Mouse (Mus musculus): Measurements from ENCODE around the gene Lama2. TPM values are rescaled to one million over a fixed set of nuclear protein-coding genes. Genes with fewer than 3 reads are reported as not detected.
A peak's percentile ranks its signal among the peaks of the same experiment; 100 is the strongest.

Gene Lama2
- polyA plus RNA-seq, 1 experiment from 2014 or later: 3.5 TPM

- Histone ChIP-seq H3K27me3 (replicated peaks; ENCODE audit: control insufficient read depth, insufficient read depth, low read length) (no peaks in the 10 kb centered on the region), H3K4me3 (replicated peaks; ENCODE audit: low read length) (no peak overlapping the region), H3K4me2 (ENCODE audit: low read length) (no peak overlapping the region), H3K9me3 (ENCODE audit: control insufficient read depth, low read length) (no peaks in the 10 kb centered on the region), H3K36me3 (ENCODE audit: control insufficient read depth, insufficient read depth) (no peaks in the 10 kb centered on the region), H3K9ac (replicated peaks; ENCODE audit: low read depth, low read length) (no peak overlapping the region), H3K27ac (ENCODE audit: low read length) (no peak overlapping the region), H3K4me1 (replicated peaks; ENCODE audit: control insufficient read depth, insufficient read depth, low read length) (no peaks in the 10 kb centered on the region)
- WGBS: 90% methylated on average over 2 of the region's 2 CpGs
- ATAC-seq: 0 out of 2 replicates have a peak, but pooled peaks have one; percentile 23
Observed at GRCm38 (mm10) chr10:27162364-27162763, 457.2 kb downstream of the Lama2 start.

- H3K27ac ChIP-seq (ENCODE audit: low read length): no peak overlapping the region
- H3K4me2 ChIP-seq (ENCODE audit: low read length): no peak overlapping the region
- no peak overlapping the region for H3K9ac ChIP-seq (replicated peaks; ENCODE audit: low read depth, low read length)
- H3K36me3 ChIP-seq (ENCODE audit: control insufficient read depth, insufficient read depth): no peaks in the 10 kb centered on the region
- no peaks in the 10 kb centered on the region for H3K27me3 ChIP-seq (replicated peaks; ENCODE audit: control insufficient read depth, insufficient read depth, low read length)
- WGBS: 92% methylated on average over 3 of the region's 3 CpGs
- no peak overlapping the region for H3K4me3 ChIP-seq (replicated peaks; ENCODE audit: low read length)
- no peak for ATAC-seq
- no peaks in the 10 kb centered on the region for H3K4me1 ChIP-seq (replicated peaks; ENCODE audit: control insufficient read depth, insufficient read depth, low read length)
- H3K9me3 ChIP-seq (ENCODE audit: control insufficient read depth, low read length): no peaks in the 10 kb centered on the region
Observed at GRCm38 (mm10) chr10:27150220-27150619, 469.3 kb downstream of the Lama2 start.

GRCm38 (mm10) chr10:27140422-27140821, 479.1 kb downstream of the Lama2 start:
- Histone ChIP-seq H3K4me1 (replicated peaks; ENCODE audit: control insufficient read depth, insufficient read depth, low read length) (peaks cover 2% of the 10 kb centered on the region; the same call in 1 of the 2 replicates), H3K36me3 (ENCODE audit: control insufficient read depth, insufficient read depth) (no peaks in the 10 kb centered on the region), H3K4me2 (ENCODE audit: low read length) (no peak overlapping the region), H3K27ac (ENCODE audit: low read length) (no peak overlapping the region), H3K9ac (replicated peaks; ENCODE audit: low read depth, low read length) (no peak overlapping the region), H3K9me3 (ENCODE audit: control insufficient read depth, low read length) (no peaks in the 10 kb centered on the region), H3K4me3 (replicated peaks; ENCODE audit: low read length) (no peak overlapping the region), H3K27me3 (replicated peaks; ENCODE audit: control insufficient read depth, insufficient read depth, low read length) (no peaks in the 10 kb centered on the region)
- 16% methylated on average over 3 of the region's 3 CpGs for WGBS
- ATAC-seq: 0 out of 2 replicates have a peak, but pooled peaks have one; percentile 23

- Histone ChIP-seq H3K4me1 (replicated peaks; ENCODE audit: control insufficient read depth, insufficient read depth, low read length) (peaks cover 8% of the 10 kb centered on the region; the same call in 1 of the 2 replicates), H3K9ac (replicated peaks; ENCODE audit: low read depth, low read length) (no peak overlapping the region), H3K27ac (ENCODE audit: low read length) (no peak overlapping the region), H3K36me3 (ENCODE audit: control insufficient read depth, insufficient read depth) (no peaks in the 10 kb centered on the region), H3K4me3 (replicated peaks; ENCODE audit: low read length) (no peak overlapping the region), H3K9me3 (ENCODE audit: control insufficient read depth, low read length) (no peaks in the 10 kb centered on the region), H3K27me3 (replicated peaks; ENCODE audit: control insufficient read depth, insufficient read depth, low read length) (no peaks in the 10 kb centered on the region), H3K4me2 (ENCODE audit: low read length) (no peak overlapping the region)
- ATAC-seq: no peak
- 97% methylated on average over 1 of the region's 1 CpGs for WGBS
Observed at GRCm38 (mm10) chr10:27135768-27136167, 483.8 kb downstream of the Lama2 start.

GRCm38 (mm10) chr10:27133135-27133534, 486.4 kb downstream of the Lama2 start:
- Histone ChIP-seq H3K4me2 (ENCODE audit: low read length) (no peak overlapping the region), H3K9me3 (ENCODE audit: control insufficient read depth, low read length) (no peaks in the 10 kb centered on the region), H3K36me3 (ENCODE audit: control insufficient read depth, insufficient read depth) (no peaks in the 10 kb centered on the region), H3K9ac (replicated peaks; ENCODE audit: low read depth, low read length) (no peak overlapping the region), H3K4me1 (replicated peaks; ENCODE audit: control insufficient read depth, insufficient read depth, low read length) (peaks cover 6% of the 10 kb centered on the region; the same call in 1 of the 2 replicates), H3K27me3 (replicated peaks; ENCODE audit: control insufficient read depth, insufficient read depth, low read length) (no peaks in the 10 kb centered on the region), H3K4me3 (replicated peaks; ENCODE audit: low read length) (no peak overlapping the region), H3K27ac (ENCODE audit: low read length) (no peak overlapping the region)
- 0% methylated on average over 1 of the region's 1 CpGs for whole genome bisulfite sequencing
- ATAC-seq: peak; percentile 94

- no peaks in the 10 kb centered on the region for H3K4me1 ChIP-seq (replicated peaks; ENCODE audit: control insufficient read depth, insufficient read depth, low read length)
- no peaks in the 10 kb centered on the region for H3K9me3 ChIP-seq (ENCODE audit: control insufficient read depth, low read length)
- no peak overlapping the region for H3K27ac ChIP-seq (ENCODE audit: low read length)
- 79% methylated on average over 2 of the region's 2 CpGs for WGBS
- no peak overlapping the region for H3K4me3 ChIP-seq (replicated peaks; ENCODE audit: low read length)
- peak; percentile 85 for ATAC-seq
- no peaks in the 10 kb centered on the region for H3K36me3 ChIP-seq (ENCODE audit: control insufficient read depth, insufficient read depth)
- no peak overlapping the region for H3K4me2 ChIP-seq (ENCODE audit: low read length)
- H3K27me3 ChIP-seq (replicated peaks; ENCODE audit: control insufficient read depth, insufficient read depth, low read length): no peaks in the 10 kb centered on the region
- H3K9ac ChIP-seq (replicated peaks; ENCODE audit: low read depth, low read length): no peak overlapping the region
Observed at GRCm38 (mm10) chr10:27127454-27127853, 492.1 kb downstream of the Lama2 start.

GRCm38 (mm10) chr10:27123763-27124162, 495.8 kb downstream of the Lama2 start:
- WGBS: 51% methylated on average over 5 of the region's 5 CpGs
- Histone ChIP-seq H3K27ac (ENCODE audit: low read length) (no peak overlapping the region), H3K9ac (replicated peaks; ENCODE audit: low read depth, low read length) (no peak overlapping the region), H3K4me1 (replicated peaks; ENCODE audit: control insufficient read depth, insufficient read depth, low read length) (no peaks in the 10 kb centered on the region), H3K27me3 (replicated peaks; ENCODE audit: control insufficient read depth, insufficient read depth, low read length) (no peaks in the 10 kb centered on the region), H3K4me3 (replicated peaks; ENCODE audit: low read length) (no peak overlapping the region), H3K4me2 (ENCODE audit: low read length) (no peak overlapping the region), H3K9me3 (ENCODE audit: control insufficient read depth, low read length) (no peaks in the 10 kb centered on the region), H3K36me3 (ENCODE audit: control insufficient read depth, insufficient read depth) (no peaks in the 10 kb centered on the region)
- ATAC-seq: peak; percentile 28; the same call in 1 of the 2 replicates

- Histone ChIP-seq H3K9me3 (ENCODE audit: control insufficient read depth, low read length) (no peaks in the 10 kb centered on the region), H3K4me2 (ENCODE audit: low read length) (no peak overlapping the region), H3K36me3 (ENCODE audit: control insufficient read depth, insufficient read depth) (no peaks in the 10 kb centered on the region), H3K27ac (ENCODE audit: low read length) (no peak overlapping the region), H3K4me1 (replicated peaks; ENCODE audit: control insufficient read depth, insufficient read depth, low read length) (no peaks in the 10 kb centered on the region), H3K27me3 (replicated peaks; ENCODE audit: control insufficient read depth, insufficient read depth, low read length) (no peaks in the 10 kb centered on the region), H3K4me3 (replicated peaks; ENCODE audit: low read length) (no peak overlapping the region), H3K9ac (replicated peaks; ENCODE audit: low read depth, low read length) (no peak overlapping the region)
- 89% methylated on average over 3 of the region's 3 CpGs for WGBS
- ATAC-seq: no peak
Observed at GRCm38 (mm10) chr10:27117815-27118214, 501.7 kb downstream of the Lama2 start.

- H3K9ac ChIP-seq (replicated peaks; ENCODE audit: low read depth, low read length): no peak overlapping the region
- no peaks in the 10 kb centered on the region for H3K9me3 ChIP-seq (ENCODE audit: control insufficient read depth, low read length)
- H3K27ac ChIP-seq (ENCODE audit: low read length): no peak overlapping the region
- H3K4me2 ChIP-seq (ENCODE audit: low read length): no peak overlapping the region
- WGBS: 92% methylated on average over 2 of the region's 2 CpGs
- no peak overlapping the region for H3K4me3 ChIP-seq (replicated peaks; ENCODE audit: low read length)
- H3K4me1 ChIP-seq (replicated peaks; ENCODE audit: control insufficient read depth, insufficient read depth, low read length): no peaks in the 10 kb centered on the region
- no peak for ATAC-seq
- no peaks in the 10 kb centered on the region for H3K27me3 ChIP-seq (replicated peaks; ENCODE audit: control insufficient read depth, insufficient read depth, low read length)
- no peaks in the 10 kb centered on the region for H3K36me3 ChIP-seq (ENCODE audit: control insufficient read depth, insufficient read depth)
Observed at GRCm38 (mm10) chr10:27116938-27117647, 502.5 kb downstream of the Lama2 start.
